Mouse (Mus musculus) skeletal muscle tissue, adult 2 months (tissue): ENCODE measurements around the gene Per2.

Experiments used
- DNase-seq: peaks from one replicate; pipeline ENCODE4 v3.0.0-alpha.2; 2012; ENCODE audit warnings: low read depth, low spot score

Per2 gene

DNA sequence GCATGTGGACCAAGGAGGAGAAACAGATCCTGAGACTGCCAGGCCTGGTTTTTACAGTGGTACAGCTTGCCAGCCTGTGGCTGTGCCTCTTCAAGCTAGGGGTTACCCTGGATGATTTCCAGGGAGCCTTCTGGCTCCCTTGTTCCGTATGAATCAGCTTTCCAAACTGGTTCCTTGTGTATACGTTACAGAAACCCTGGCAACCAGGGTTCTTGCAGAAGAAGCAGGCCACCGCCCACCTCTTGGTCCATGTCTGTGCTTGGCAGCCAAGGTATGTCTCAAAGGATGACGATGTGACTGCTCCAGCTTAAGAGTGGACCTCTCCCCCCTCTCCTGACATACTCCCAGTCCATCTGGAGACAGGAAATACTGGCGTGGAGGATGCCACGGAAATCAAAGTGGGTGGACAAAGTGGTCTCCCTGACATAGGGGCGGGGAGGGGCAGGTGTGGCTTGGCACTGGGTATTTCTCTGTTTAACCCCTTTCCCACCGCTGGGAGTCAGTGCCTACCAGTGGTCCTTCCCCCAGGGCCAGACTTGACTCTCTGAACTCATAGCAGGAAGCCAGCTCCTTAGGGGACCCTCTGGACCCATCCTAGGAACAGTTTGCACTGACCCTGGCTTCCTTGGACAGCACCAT lies 782 bp downstream of the Per2 start:
- DNase-seq = peak; percentile 56

GRCm38 (mm10) chr1:91457698-91458097 lies 1.4 kb downstream of the Per2 start:
- DNase-seq = no peak

GRCm38 (mm10) chr1:91457116-91457515 lies 2.0 kb downstream of the Per2 start:
- DNase-seq = no peak

DNA sequence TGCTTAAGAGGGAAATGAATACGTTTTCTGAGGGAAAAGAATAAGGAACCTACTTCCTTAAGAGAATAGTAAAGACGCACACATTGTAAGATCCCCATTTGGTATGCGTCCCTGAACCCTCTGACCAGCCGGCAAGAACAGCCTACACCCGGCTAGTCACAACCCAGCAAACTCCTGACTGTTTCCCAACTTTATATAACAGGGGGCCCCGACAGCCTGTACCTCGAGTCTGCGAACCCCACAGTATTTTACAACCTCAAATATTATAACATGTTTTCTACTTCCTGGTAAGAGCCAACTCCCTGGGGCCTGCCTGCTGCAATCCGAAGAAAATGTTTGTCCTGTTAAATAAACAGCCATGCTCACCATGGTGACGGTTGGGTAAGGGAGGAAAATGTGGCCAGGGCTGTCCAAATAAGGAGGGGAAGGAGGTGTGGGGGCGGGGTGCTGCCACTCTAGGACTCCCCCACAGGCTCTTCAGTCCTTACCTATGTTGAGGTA lies 2.8 kb downstream of the Per2 start:
- DNase-seq = peak; percentile 72

DNA sequence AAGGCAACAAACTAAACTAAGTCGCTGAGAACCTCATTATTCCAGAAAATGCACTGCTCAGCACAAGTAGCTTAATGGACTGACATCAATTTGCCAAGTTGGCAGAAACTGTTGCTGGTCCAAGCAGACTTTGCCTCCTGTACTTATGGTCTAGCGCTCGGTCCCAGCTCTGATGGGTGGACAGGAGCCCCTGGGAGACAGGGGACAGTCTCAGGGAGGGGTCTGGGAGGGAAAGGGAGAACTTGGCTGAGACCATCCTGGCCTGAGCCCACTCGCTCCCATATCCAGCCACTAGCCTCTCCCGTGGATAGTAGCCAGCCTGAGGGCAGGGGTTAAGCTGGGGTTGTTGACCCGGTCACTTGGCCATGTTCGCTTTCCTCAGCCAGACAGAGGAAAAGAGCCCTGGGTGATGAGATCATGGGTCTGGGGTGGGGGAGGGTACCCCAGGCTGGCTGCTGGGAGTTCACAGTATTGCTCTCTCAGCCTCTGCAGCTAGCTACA lies 3.4 kb downstream of the Per2 start:
- DNase-seq = peak; percentile 59

- DNase-seq = no peak
Observed at GRCm38 (mm10) chr1:91454927-91455326, 4.2 kb downstream of the Per2 start.

DNA sequence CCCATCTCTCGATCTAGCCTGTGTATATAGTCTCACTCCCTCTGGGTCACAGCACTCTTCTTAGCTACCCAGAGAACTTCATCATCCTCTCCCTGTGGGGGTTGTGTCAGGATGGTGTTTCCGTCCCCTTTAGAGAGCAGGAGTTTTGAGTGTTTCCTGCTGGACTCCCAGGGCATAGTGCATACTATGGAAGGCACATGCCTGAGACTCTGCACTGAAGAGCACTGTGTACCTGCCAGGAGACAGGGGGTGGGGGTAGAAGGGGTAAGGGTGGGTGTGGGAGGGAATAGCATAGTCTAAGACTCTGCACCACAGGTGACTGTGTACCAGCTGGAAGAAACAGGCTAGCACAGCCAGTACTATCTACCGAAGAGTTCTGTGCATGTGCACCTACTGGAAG lies 4.8 kb downstream of the Per2 start:
- no peak for DNase-seq

- DNase-seq = no peak
Observed at GRCm38 (mm10) chr1:91453932-91454331, 5.2 kb downstream of the Per2 start.

- no peak for DNase-seq
Observed at GRCm38 (mm10) chr1:91451547-91452084, 7.5 kb downstream of the Per2 start.

GRCm38 (mm10) chr1:91450851-91451250 lies 8.3 kb downstream of the Per2 start:
- DNase-seq = peak; percentile 78

- no peak for DNase-seq
Observed at GRCm38 (mm10) chr1:91448688-91449087, 10.4 kb downstream of the Per2 start.

DNA sequence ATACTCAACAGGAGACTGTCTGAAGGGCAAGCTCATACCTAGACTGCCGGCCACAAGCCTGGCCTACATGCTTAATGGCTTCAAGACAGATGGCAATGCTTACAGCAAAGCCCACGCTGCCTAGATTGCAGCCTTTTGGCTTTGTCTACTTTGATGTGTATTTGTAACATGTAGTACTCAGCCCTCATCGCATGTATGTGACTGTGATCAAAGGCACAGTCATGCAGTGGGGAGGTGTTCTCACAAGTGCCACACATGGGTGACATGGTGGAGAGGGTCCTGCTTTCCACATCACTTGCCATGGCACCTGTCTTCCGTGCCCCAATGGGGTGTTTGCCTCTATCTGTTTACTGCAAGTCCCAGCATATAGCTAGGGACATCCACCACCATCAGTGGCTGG lies 12.6 kb downstream of the Per2 start:
- no peak for DNase-seq

GRCm38 (mm10) chr1:91446060-91446459 lies 13.1 kb downstream of the Per2 start:
- peak; percentile 94 for DNase-seq

- no peak for DNase-seq
Observed at GRCm38 (mm10) chr1:91444841-91445830, 14.0 kb downstream of the Per2 start.

DNA sequence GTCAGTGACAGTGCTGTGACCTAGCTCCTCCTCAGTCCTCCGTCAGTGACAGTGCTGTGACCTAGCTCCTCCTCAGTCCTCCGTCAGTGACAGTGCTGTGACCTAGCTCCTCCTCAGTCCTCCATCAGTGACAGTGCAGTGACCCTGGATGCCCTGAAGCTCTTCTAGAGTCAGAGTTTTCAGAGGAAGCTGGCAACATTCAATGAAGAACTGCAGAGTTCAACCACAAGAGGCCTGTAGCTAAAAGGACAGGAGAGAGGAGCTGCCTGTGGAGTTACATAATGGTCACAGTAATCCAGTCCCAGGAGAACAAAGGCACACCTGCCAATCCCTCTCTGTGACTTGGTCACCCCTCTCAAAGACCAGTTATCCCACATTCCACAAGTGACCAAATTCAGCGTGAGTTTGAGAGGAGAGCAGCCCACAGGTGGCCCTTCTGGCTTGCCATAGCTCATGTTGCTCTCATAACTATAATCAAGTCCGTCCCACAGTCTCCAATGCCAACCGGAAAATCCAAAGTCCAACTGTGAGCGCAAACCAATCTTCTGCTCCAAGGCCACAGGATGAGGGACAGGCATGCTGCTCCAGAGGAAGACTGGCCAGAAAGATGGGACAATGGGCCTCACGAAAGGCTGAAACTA lies 16.7 kb downstream of the Per2 start:
- DNase-seq = no peak

DNA sequence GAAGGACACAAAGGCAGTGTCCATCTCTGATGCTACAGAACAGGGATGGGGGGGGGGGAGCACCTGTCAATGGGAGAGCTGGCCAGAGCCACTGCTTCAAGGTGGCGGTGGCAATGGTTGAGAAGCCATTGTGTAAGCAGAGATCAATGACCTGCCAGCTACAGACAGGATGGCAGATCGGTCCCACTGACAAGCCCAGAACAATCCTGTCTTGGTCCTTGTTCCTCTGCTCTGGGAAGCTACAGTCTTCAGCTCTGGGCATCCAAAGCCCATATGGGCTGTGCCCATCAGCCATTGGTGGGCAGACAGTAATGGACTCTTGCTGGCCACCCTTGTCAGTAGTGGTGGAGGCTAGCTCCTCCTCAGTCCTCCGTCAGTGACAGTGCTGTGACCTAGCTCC lies 17.3 kb downstream of the Per2 start:
- DNase-seq = no peak

DNA sequence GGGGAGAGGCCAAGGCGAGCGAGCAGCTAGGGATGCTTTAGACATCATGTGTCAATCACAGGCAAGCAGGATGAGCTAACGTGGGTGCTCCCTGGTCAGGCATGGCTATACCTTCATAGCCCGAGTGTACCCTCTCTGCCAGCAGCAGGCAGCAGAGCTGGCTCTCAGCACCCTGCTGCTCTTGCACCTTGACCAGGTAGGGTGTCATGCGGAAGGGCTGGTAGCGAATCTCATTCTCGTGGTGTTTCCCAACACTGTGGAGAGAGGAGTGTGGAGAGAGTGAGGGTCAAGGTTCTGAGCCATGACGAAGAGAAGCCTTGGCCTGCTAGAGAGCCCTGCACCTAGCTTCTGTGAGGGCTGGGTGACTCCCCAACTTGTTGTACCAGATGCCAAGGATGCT lies 19.3 kb downstream of the Per2 start:
- DNase-seq = no peak

DNA sequence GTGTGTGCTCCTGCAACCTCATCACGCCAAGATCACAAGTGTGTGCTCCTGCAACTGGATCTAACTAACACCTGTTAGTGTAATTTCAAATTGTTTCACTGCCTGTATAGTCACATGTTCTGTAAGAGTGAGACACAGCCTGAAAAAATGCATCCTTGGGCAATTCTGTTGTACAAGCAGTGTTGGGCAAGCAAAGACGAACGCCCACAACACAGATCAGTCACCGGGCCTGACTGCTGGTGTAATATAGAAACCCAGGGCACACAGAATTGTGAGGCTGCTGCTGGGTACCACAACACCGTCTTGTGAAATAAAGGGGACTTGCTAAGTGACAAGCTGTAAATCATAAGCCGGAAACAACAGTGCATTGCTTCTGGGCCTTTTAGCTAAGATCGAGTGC lies 21.6 kb downstream of the Per2 start:
- DNase-seq = no peak

- no peak for DNase-seq
Observed at GRCm38 (mm10) chr1:91437083-91437400, 22.1 kb downstream of the Per2 start.

DNA sequence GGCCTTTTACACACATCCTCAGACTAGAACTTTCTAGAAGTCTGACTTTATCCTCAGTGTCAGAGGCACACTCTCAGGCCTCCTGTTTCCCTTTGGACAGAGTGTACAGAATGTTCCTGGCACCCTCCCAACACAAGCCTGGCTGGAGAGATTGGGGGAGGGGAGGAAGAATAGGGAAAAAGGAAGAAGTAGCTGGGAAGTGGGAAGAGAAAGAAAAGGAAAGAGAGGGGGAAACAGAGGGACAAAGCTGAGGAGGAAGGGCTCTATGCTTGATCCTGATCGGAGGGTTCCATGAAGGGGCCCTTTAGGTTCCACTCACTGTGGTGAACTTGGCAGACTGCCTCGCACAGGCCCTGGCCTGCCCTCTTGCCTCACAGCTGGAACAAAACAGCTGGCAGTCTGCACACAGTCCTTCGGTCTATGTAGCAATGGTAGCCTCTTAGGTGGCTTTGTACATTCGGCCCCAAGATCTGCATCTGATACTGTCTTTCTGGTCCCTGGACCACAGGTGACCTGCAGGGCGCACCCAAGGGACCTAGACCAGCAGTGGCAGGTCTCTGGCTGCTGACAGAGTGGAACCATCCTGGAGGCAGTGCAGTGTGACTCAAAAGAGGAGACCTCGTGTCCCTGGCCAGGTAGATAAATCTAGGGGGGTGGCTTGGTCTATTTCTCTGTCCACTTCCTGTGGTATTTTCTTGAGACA lies 22.6 kb downstream of the Per2 start:
- peak; percentile 90 for DNase-seq

- no peak for DNase-seq
Observed at GRCm38 (mm10) chr1:91435606-91436130, 23.5 kb downstream of the Per2 start.
